Mouse (Mus musculus): ENCODE measurements around the gene Stx4a. TPM values are rescaled to one million over a fixed set of nuclear protein-coding genes. Genes with fewer than 3 reads are reported as not detected.
A peak's percentile ranks its signal among the peaks of the same experiment; 100 is the strongest.

The Stx4a gene
- total and polyA plus RNA-seq, 2 experiments from 2014 or later: 7.5 to 20.4 TPM

DNA sequence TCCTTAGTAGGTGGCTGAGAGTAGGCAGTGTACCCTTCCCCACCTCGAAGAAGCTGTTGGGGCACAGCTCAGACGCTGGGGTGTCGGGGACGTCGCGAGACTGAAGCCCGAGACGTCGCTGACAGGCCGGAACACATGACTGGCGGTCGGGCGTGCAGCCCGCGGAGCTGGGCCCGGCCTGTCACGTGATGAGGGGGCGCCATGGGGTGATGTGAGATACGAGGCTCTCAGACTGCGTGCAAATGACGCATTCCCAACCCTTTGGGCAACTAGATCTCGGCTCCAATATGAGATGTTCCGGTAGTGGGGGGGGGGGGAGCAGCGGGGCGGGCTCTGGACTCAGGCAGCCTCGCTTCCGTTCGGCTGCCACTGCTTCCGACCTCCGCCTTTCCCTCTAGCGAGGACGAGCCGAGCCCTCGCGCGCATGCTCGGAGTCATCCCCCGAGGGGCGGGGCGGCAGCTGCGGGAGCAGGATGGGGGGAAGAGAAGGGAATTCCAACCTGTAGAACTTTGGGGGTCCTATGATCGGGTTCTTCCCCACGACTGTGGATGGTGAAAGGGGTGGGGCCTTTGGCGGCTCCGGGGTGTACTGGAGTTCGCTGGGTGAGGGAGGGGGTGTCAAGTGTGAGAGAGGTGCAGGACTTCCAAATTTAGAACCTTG, 17.4 kb downstream of the Stx4a start:
- peaks cover 7% of the 10 kb centered on the region; the same call in 1 of the 2 replicates for H3K36me3 ChIP-seq (ENCODE audit: insufficient read depth)
- WGBS: under 1% methylated on average over 46 of the region's 46 CpGs
- H3K27ac ChIP-seq (ENCODE audit: low read depth, low read length): peak overlapping the region; percentile 95
- peaks cover 3% of the 10 kb centered on the region; the same call in 1 of the 2 replicates for H3K4me1 ChIP-seq (ENCODE audit: insufficient read depth)
- peak overlapping the region; percentile 67 for H3K9ac ChIP-seq
- no peaks in the 10 kb centered on the region for H3K9me3 ChIP-seq (ENCODE audit: low read length)
- peak overlapping the region; percentile 82 for H3K4me3 ChIP-seq (ENCODE audit: low read depth, low read length)
- TF ChIP-seq CTCF (IDR thresholded peaks at IDR 0.05; ENCODE audit: low read depth): peak; percentile 20; the same call in 1 of the 2 replicates
- no peaks in the 10 kb centered on the region for H3K27me3 ChIP-seq (ENCODE audit: insufficient read depth, low read length)
- H3K4me2 ChIP-seq (ENCODE audit: low read depth): peak overlapping the region; percentile 97
- ATAC-seq (peak; percentile 97), DNase-seq (peak; percentile 98)

GRCm38 (mm10) chr7:127842001-127842718, 18.1 kb downstream of the Stx4a start:
- H3K4me1 ChIP-seq (ENCODE audit: insufficient read depth): peaks cover 3% of the 10 kb centered on the region; the same call in 1 of the 2 replicates
- H3K4me3 ChIP-seq (ENCODE audit: low read depth, low read length): peak overlapping the region; percentile 82
- no peaks in the 10 kb centered on the region for H3K27me3 ChIP-seq (ENCODE audit: insufficient read depth, low read length)
- H3K36me3 ChIP-seq (ENCODE audit: insufficient read depth): peaks cover 11% of the 10 kb centered on the region; the same call in 1 of the 2 replicates
- H3K27ac ChIP-seq (ENCODE audit: low read depth, low read length): peak overlapping the region; percentile 95; the same call in 1 of the 2 replicates
- ATAC-seq: peak; percentile 37
- TF ChIP-seq CTCF (IDR thresholded peaks at IDR 0.05; ENCODE audit: low read depth): no peak
- no peaks in the 10 kb centered on the region for H3K9me3 ChIP-seq (ENCODE audit: low read length)
- H3K4me2 ChIP-seq (ENCODE audit: low read depth): peak overlapping the region; percentile 97
- DNase-seq: peak; percentile 78
- under 1% methylated on average over 40 of the region's 40 CpGs for WGBS
- H3K9ac ChIP-seq: peak overlapping the region; percentile 67

DNA sequence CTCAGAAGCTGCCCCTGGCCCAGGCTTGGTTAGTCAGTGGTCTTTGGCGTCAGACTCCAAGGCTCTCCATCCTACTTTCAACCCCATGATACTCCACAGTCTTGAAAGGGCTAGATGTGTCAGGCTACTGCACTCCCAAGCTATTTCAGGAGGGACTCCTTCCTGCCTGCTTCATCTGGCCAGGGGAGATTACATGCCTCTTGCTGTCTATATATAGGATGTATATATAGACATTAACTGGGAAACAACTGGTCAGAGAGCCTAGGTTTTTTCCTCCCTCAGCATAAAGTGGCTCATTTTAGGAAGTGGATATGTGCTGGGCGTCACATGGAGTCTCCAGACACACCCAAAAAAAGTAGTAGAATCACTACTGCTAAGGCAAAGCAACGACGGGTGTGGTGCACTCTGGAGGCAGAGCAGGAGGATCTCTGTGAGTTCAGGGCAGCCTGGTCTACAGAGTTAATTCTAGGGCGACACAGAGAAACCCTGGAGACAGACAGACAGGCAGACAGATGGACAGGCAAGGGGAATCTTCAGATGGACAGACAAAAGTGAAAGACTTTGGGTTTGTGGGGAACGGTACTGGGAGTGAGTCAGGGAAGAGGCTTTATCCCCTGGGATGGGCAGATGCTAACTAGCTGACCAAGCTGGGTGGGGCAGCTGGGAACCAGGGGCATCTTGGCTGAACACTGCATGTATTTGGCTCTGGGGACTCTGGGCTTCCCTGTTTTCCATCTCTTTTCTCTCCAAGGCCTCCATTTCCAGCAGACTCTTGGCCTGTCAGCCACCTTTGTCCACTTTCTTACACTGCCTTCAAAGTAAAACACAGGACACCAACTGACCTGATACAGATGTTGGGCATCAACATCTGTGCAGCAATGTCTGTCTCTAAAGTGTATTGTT, 26.1 kb downstream of the Stx4a start:
- no peaks in the 10 kb centered on the region for H3K9me3 ChIP-seq (ENCODE audit: low read length)
- DNase-seq (no peak), ATAC-seq (no peak)
- no peak overlapping the region for H3K9ac ChIP-seq
- H3K4me2 ChIP-seq (ENCODE audit: low read depth): no peak overlapping the region
- no peak overlapping the region for H3K27ac ChIP-seq (ENCODE audit: low read depth, low read length)
- no peaks in the 10 kb centered on the region for H3K4me1 ChIP-seq (ENCODE audit: insufficient read depth)
- no peak overlapping the region for H3K4me3 ChIP-seq (ENCODE audit: low read depth, low read length)
- 81% methylated on average over 6 of the region's 6 CpGs for WGBS
- peaks cover 17% of the 10 kb centered on the region for H3K36me3 ChIP-seq (ENCODE audit: insufficient read depth)
- H3K27me3 ChIP-seq (ENCODE audit: insufficient read depth, low read length): no peaks in the 10 kb centered on the region
- TF ChIP-seq CTCF (IDR thresholded peaks at IDR 0.05; ENCODE audit: low read depth): no peak

DNA sequence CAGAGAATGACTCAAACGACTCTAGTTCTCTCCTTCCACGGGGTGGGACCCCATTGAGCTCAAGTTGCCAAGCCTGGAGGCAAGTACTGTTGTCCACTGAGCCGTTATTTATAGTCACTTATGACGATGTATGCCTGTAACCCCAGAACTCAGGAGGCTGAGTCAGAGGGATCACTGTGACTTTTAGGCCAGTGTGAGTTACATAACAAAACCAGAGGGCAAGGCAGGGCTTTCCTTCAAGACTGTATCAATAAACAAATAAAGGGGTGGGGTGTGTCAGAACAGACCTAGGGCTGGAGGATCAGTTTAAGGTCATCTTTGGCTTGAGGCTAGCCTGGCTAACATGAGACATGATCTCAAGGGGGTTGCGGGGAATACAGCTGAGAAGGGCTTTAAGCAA, 26.8 kb downstream of the Stx4a start:
- TF ChIP-seq CTCF (IDR thresholded peaks at IDR 0.05; ENCODE audit: low read depth): no peak
- 76% methylated on average over 5 of the region's 5 CpGs for WGBS
- no peak overlapping the region for H3K4me2 ChIP-seq (ENCODE audit: low read depth)
- no peak overlapping the region for H3K4me3 ChIP-seq (ENCODE audit: low read depth, low read length)
- ATAC-seq: no peak
- H3K27me3 ChIP-seq (ENCODE audit: insufficient read depth, low read length): no peaks in the 10 kb centered on the region
- H3K9ac ChIP-seq: no peak overlapping the region
- H3K27ac ChIP-seq (ENCODE audit: low read depth, low read length): no peak overlapping the region
- H3K9me3 ChIP-seq (ENCODE audit: low read length): no peaks in the 10 kb centered on the region
- no peak for DNase-seq
- no peaks in the 10 kb centered on the region for H3K4me1 ChIP-seq (ENCODE audit: insufficient read depth)
- H3K36me3 ChIP-seq (ENCODE audit: insufficient read depth): peaks cover 16% of the 10 kb centered on the region

GRCm38 (mm10) chr7:127858258-127858657, 34.2 kb downstream of the Stx4a start:
- Histone ChIP-seq H3K4me1 (ENCODE audit: insufficient read depth) (no peaks in the 10 kb centered on the region), H3K27me3 (ENCODE audit: insufficient read depth, low read length) (no peaks in the 10 kb centered on the region), H3K4me3 (ENCODE audit: low read depth, low read length) (no peak overlapping the region), H3K9me3 (ENCODE audit: low read length) (no peaks in the 10 kb centered on the region), H3K27ac (ENCODE audit: low read depth, low read length) (no peak overlapping the region), H3K4me2 (ENCODE audit: low read depth) (no peak overlapping the region), H3K36me3 (ENCODE audit: insufficient read depth) (no peaks in the 10 kb centered on the region), H3K9ac (no peak overlapping the region)
- 94% methylated on average over 6 of the region's 6 CpGs for WGBS
- ATAC-seq: no peak
- TF ChIP-seq CTCF (IDR thresholded peaks at IDR 0.05; ENCODE audit: low read depth): no peak
- no peak for DNase-seq

DNA sequence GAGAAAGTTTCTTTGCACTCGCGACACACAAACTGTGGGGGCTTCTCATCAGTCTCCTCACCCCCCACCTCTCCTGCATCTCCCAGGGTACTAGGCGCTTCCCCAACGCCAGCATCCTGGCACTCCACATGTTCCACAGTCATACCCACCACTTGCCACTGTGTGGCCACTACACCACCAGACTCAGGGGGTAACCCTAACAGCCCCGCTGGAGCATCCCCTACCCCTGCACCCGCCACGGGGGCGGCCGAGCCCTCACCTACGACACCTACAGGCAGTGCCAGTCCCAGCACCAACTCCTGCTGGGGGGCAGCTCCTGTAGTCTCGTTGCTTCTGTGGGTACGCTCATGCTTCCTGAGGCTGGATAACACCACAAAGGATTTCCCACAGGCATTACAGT, 42.3 kb downstream of the Stx4a start:
- 93% methylated on average over 12 of the region's 12 CpGs for WGBS
- ATAC-seq (no peak), DNase-seq (no peak)
- H3K9ac ChIP-seq: no peak overlapping the region
- no peak overlapping the region for H3K4me2 ChIP-seq (ENCODE audit: low read depth)
- H3K4me1 ChIP-seq (ENCODE audit: insufficient read depth): no peaks in the 10 kb centered on the region
- H3K4me3 ChIP-seq (ENCODE audit: low read depth, low read length): no peak overlapping the region
- H3K27ac ChIP-seq (ENCODE audit: low read depth, low read length): no peak overlapping the region
- H3K27me3 ChIP-seq (ENCODE audit: insufficient read depth, low read length): no peaks in the 10 kb centered on the region
- H3K36me3 ChIP-seq (ENCODE audit: insufficient read depth): peaks cover 38% of the 10 kb centered on the region
- no peak for TF ChIP-seq CTCF (IDR thresholded peaks at IDR 0.05; ENCODE audit: low read depth)
- no peaks in the 10 kb centered on the region for H3K9me3 ChIP-seq (ENCODE audit: low read length)

Data from forebrain, postnatal 0 days (tissue).